Mouse (Mus musculus) adrenal gland (tissue): ENCODE measurements around the gene Ints2.

Source experiments
- intact Hi-C: fragments of 180-260 bp; cut with DNase I; formaldehyde crosslinking; loops from one replicate; pipeline ENCODE4 v1.15.1; 2025

Ints2 gene

GRCm38 (mm10) chr11:86175833-86176232, 81.5 kb downstream of the Ints2 start:
- intact Hi-C loops = no loop called here

GRCm38 (mm10) chr11:86174173-86174572, 83.2 kb downstream of the Ints2 start:
- intact Hi-C loops = loop anchor here (5.0 kb wide), 2 partner anchors 197 to 327 kb away; no protein-coding TSS in a partner anchor

- intact Hi-C loops = loop anchor here (5.0 kb wide), 2 partner anchors 193 to 323 kb away; no protein-coding TSS in a partner anchor
Observed at GRCm38 (mm10) chr11:86170743-86171142, 86.6 kb downstream of the Ints2 start.
